In the genomic region with DNA sequence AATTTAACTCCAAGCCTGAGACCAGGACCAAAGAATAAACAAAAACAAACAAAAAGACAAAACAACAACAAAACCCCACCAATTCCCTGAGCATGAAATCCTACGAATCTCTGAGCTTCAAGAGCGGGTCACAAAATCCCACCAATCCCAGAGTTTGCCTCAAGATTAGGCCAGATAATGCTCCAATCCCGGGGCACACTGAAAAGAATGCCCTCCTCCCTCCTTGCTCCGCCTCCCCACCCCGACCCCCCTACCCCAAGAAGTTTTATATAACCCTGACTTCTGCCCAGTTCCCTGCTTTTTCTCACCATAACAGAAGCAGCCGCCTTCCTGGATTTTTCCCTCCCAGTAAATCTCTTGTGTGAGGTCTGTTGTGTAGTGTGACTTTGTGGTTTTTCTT, we compare ENCODE assay signal across 18 mouse cellular contexts. TPM values are rescaled to one million over a fixed set of nuclear protein-coding genes. Genes with fewer than 3 reads are reported as not detected.
DNase-seq lines count a peak whose midpoint lies in the region; ATAC-seq and TF ChIP-seq lines count a peak whose summit lies in the region.
"Had no signal": no experiment of that assay in that cellular context is flagged by ENCODE, and none has a peak within 500 bp of the region (broad histone marks: within the 10 kb centered on the region; RNA-seq: fewer than 3 reads in every experiment).

No protein-coding gene starts in this region.

- WGBS in kidney, adult 2 months = 47% methylated on average over 6 of the region's 6 CpGs
- 30% methylated on average over 6 of the region's 6 CpGs for WGBS in lung, embryonic 16.5 days

- H3K4me3 ChIP-seq in kidney, adult 2 months (ENCODE audit: insufficient read depth, low read depth, low read length) = no peak overlapping the region
- H3K4me3 ChIP-seq in lung, embryonic 16.5 days (ENCODE audit: low read length) = peak overlapping the region; percentile 17; the same call in 1 of the 2 replicates
- H3K4me3 ChIP-seq: forebrain, embryonic 13.5 days; heart, embryonic 13.5 days; neural tube, embryonic 13.5 days had no signal

- no peak for TF ChIP-seq POLR2A in kidney, adult 2 months (IDR thresholded peaks at IDR 0.05; ENCODE audit: low read depth, low read length)

- peak overlapping the region; percentile 41; the same call in 1 of the 2 replicates for H3K9ac ChIP-seq in lung, embryonic 16.5 days (ENCODE audit: low read length)
- H3K9ac ChIP-seq: forebrain, embryonic 13.5 days; heart, embryonic 13.5 days; neural tube, embryonic 13.5 days had no signal

- peak overlapping the region; percentile 33; the same call in 1 of the 2 replicates for H3K4me2 ChIP-seq in lung, embryonic 16.5 days (ENCODE audit: low read depth, low read length)
- H3K4me2 ChIP-seq: forebrain, embryonic 13.5 days; heart, embryonic 13.5 days; midbrain, embryonic 11.5 days; neural tube, embryonic 13.5 days had no signal

- H3K27ac ChIP-seq in kidney, adult 2 months (ENCODE audit: insufficient read depth, low read depth, low read length) = no peak overlapping the region
- peak overlapping the region; percentile 39 for H3K27ac ChIP-seq in lung, embryonic 16.5 days (ENCODE audit: low read length)
- H3K27ac ChIP-seq: forebrain, embryonic 13.5 days; heart, embryonic 13.5 days; macrophage; neural tube, embryonic 13.5 days had no signal

- no peaks in the 10 kb centered on the region for H3K4me1 ChIP-seq in kidney, adult 2 months (ENCODE audit: control insufficient read depth, insufficient read depth, low read length)
- no peaks in the 10 kb centered on the region for H3K4me1 ChIP-seq in lung, embryonic 16.5 days (replicated peaks; ENCODE audit: control insufficient read depth, insufficient read depth, low read length)
- H3K4me1 ChIP-seq: forebrain, embryonic 13.5 days; heart, embryonic 13.5 days; neural tube, embryonic 13.5 days had no signal

- ATAC-seq in lung, embryonic 16.5 days (ENCODE audit: low read depth) = peak; percentile 84
- ATAC-seq: forebrain, embryonic 13.5 days; hindbrain, embryonic 16.5 days had no signal

- no peaks in the 10 kb centered on the region for H3K27me3 ChIP-seq in kidney, adult 2 months (replicated peaks; ENCODE audit: control insufficient read depth, insufficient read depth, low read length)
- no peaks in the 10 kb centered on the region for H3K27me3 ChIP-seq in lung, embryonic 16.5 days (ENCODE audit: control insufficient read depth, insufficient read depth, low read depth, low read length)
- H3K27me3 ChIP-seq: forebrain, embryonic 13.5 days; heart, embryonic 13.5 days; neural tube, embryonic 13.5 days had no signal

- no peak for TF ChIP-seq CTCF in kidney, adult 2 months (conservative IDR thresholded peaks at IDR 0.05; ENCODE audit: insufficient read depth, insufficient read length, low read depth, low read length)

- no peaks in the 10 kb centered on the region for H3K36me3 ChIP-seq in kidney, adult 2 months (ENCODE audit: control insufficient read depth, insufficient read depth, low read length)
- H3K36me3 ChIP-seq in lung, embryonic 16.5 days (ENCODE audit: control insufficient read depth, insufficient read depth, low read length) = no peaks in the 10 kb centered on the region
- H3K36me3 ChIP-seq: heart, embryonic 13.5 days; neural tube, embryonic 13.5 days had no signal

- no peaks in the 10 kb centered on the region for H3K9me3 ChIP-seq in lung, embryonic 16.5 days (ENCODE audit: control insufficient read depth, low read length)
- H3K9me3 ChIP-seq: forebrain, embryonic 13.5 days; heart, embryonic 13.5 days; neural tube, embryonic 13.5 days had no signal

- DNase-seq in kidney, adult 2 months = peak; percentile 19
- DNase-seq in kidney, adult 8-10 months = no peak
- DNase-seq in lung, postnatal 25 days (ENCODE audit: low spot score) = no peak
- peak; percentile 14 for DNase-seq in adipocyte (ENCODE audit: low spot score)
- DNase-seq in lung, postnatal 36 days = peak; percentile 32
- no peak for DNase-seq in heart, adult 8-10 months (ENCODE audit: low spot score)
- DNase-seq: cerebellum, adult 9-10 months; heart, postnatal 4 days; kidney, postnatal 36 days had no signal

RNA-seq across cellular contexts. Expression of a gene that starts 1.6 kb away (rescaled TPM):
- not detected in 2 replicates for polyA plus RNA-seq in kidney, adult 2 months (2012; rRNA removed)
- polyA plus RNA-seq in lung, embryonic 16.5 days (2015; fragmentation: Nextera tagmentation; extraction: Ambion mirVana) = 0.48 TPM in 1 of 2 replicates, not detected in the other
- not detected for total RNA-seq in heart, adult 8-10 months (2022)
- total RNA-seq: heart, postnatal 4 days; liver, adult 2 months had no signal
- polyA plus RNA-seq: C2C12; forebrain, embryonic 13.5 days; liver, adult 2 months; macrophage; midbrain, embryonic 11.5 days; neural tube, embryonic 13.5 days had no signal

RNA-seq across cellular contexts. Expression of a gene that starts 46.1 kb away (rescaled TPM):
- 524 and 550 TPM in 2 replicates for polyA plus RNA-seq in kidney, adult 2 months (2012; rRNA removed)
- 17.1 and 17.4 TPM in 2 replicates for polyA plus RNA-seq in lung, embryonic 16.5 days (2015; fragmentation: Nextera tagmentation; extraction: Ambion mirVana)
- total RNA-seq in heart, adult 8-10 months (2022) = 100 to 1,000 TPM; 304 to 364 (median 338) TPM

Comparison
In these comparisons a context has a peak if more than half of its experiments do, and no peak if none do; other contexts are left out.
1. DNase-seq: peak in kidney, adult 2 months (single experiment), adipocyte (single experiment) and lung, postnatal 36 days (single experiment); none in kidney, adult 8-10 months (0 of 2), lung, postnatal 25 days (single experiment) and heart, adult 8-10 months (single experiment).
2. RNA of a gene that starts 46.1 kb away (polyA plus RNA-seq): 524 to 550 TPM in kidney, adult 2 months; 17.1 to 17.4 TPM in lung, embryonic 16.5 days; every median in the first group is over 10 times any median in the second.